Mouse (Mus musculus) forebrain, postnatal 0 days (tissue): Measurements from ENCODE around the gene Stmn3. TPM values are rescaled to one million over a fixed set of nuclear protein-coding genes. Genes with fewer than 3 reads are reported as not detected.

Experiments
- ATAC-seq: fragments of 200-750 bp; cut with Nextera tagmentation; 2 replicates; pipeline ENCODE4 v1.8.0; 2017; ENCODE audit warnings: mild to moderate bottlenecking, moderate library complexity
- DNase-seq: peaks from one replicate; pipeline ENCODE4 v3.0.0-alpha.2; 2015
- H3K27ac ChIP-seq: fragments of 300-500 bp; sonication (generic); 2 replicates; pipeline ENCODE4 v1.5.1; 2014; ENCODE audit warnings: low read depth, mild to moderate bottlenecking, antibody characterized with exemption, low read length, moderate library complexity, mixed read lengths
- H3K27me3 ChIP-seq: fragments of 300-500 bp; sonication (generic); 2 replicates; pipeline ENCODE4 v1.6.1; 2014; ENCODE audit warnings: mild to moderate bottlenecking, low read length, mixed read lengths; ENCODE audit not compliant: insufficient read depth
- H3K36me3 ChIP-seq: fragments of 300-500 bp; sonication (generic); 2 replicates; pipeline ENCODE4 v1.6.1; 2014; ENCODE audit warnings: mild to moderate bottlenecking, moderate library complexity; ENCODE audit not compliant: insufficient read depth
- H3K4me1 ChIP-seq: fragments of 300-500 bp; sonication (generic); 2 replicates; pipeline ENCODE4 v1.6.1; 2014; ENCODE audit warnings: antibody characterized with exemption; ENCODE audit not compliant: insufficient read depth
- H3K4me2 ChIP-seq: fragments of 300-500 bp; sonication (generic); 2 replicates; pipeline ENCODE4 v1.6.1; 2014; ENCODE audit warnings: low read depth, mild to moderate bottlenecking, moderate library complexity
- H3K4me3 ChIP-seq: fragments of 300-500 bp; sonication (generic); 2 replicates; pipeline ENCODE4 v1.5.1; 2014; ENCODE audit warnings: low read depth, low read length, mixed read lengths
- H3K9ac ChIP-seq: fragments of 300-500 bp; sonication (generic); 2 replicates; pipeline ENCODE4 v1.6.1; 2014; ENCODE audit warnings: mild to moderate bottlenecking
- H3K9me3 ChIP-seq: fragments of 300-500 bp; sonication (generic); 2 replicates; pipeline ENCODE4 v1.6.1; 2016; ENCODE audit warnings: low read length
- CTCF ChIP-seq: sonication (generic); IDR thresholded peaks from 2 replicates; pipeline ENCODE4 v1.5.1; 2016; ENCODE audit warnings: antibody characterized with exemption, control low read depth, low read depth
- WGBS: fragments of 180-500 bp; shearing (Covaris S2); extraction: QIAGEN DNeasy Blood & Tissue Kit; methylation state at CpG from one replicate; pipeline ENCODE4 v1.1.7; 2014; 5-methylcytosine and 5-hydroxymethylcytosine counted together
- polyA plus RNA-seq: library from polyadenylated mRNA; unstranded; fragments of >200 nt; fragmentation: Nextera tagmentation; extraction: Ambion mirVana; gene quantifications from 2 replicates; pipeline ENCODE4 v1.2.1, GENCODE M21; 2015
- total RNA-seq: library from RNA; depleted of rRNA; stranded (reverse); fragments of >200 nt; gene quantifications from 2 replicates; pipeline ENCODE4 v1.2.3, GENCODE M21; 2014; rRNA removed

The Stmn3 gene
- total RNA-seq: 1,247 and 1,493 TPM in 2 replicates
- polyA plus RNA-seq: 1,714 and 1,956 TPM in 2 replicates

DNA sequence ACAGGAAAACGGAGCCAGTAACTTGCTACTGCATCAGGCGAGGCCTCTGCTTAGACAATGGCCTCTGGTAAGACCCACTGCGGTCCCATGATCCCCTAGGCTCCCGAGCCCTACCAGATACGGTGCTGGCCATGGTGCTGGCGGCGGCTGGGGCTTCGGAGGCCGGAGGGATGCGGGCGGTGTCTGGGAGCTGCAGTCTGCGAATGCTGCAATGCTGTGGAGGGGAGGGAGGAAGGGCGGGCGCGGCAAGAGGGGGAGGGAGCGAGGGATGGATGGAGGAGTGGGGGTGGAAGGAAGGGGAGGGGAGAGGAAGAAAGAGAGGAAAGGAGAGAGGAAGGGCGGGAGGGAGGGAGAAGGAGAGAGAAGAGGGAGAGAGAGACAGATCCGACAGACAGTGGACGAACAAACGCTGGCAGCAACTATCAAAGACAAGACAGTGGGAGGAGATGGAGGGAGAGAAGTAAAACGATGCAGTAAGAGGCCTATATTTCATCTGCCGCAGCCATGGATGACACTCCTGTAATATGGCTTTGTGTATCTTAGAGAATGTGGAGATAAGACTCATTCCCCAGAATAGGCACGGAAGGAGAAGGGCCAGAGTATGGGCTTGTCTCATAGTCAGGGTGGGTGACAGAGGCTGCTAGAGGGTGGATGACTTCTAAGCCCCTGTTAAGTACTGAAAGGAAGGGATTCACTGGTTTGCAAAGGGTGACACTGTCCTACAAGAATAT is at the start of gene Stmn3:
Gene Stmn3, minus strand, starts transcription at position 421 of the 731 bp plus-strand sequence.
- Histone ChIP-seq H3K4me1 (peaks cover 13% of the 10 kb centered on the region; the same call in 1 of the 2 replicates), H3K9ac (peak within 1 kb of the TSS; percentile 98), H3K4me3 (peak within 1 kb of the TSS; percentile 92), H3K36me3 (0 out of 2 replicates have a peak, but pooled peaks cover 4% of the 10 kb centered on the region), H3K27ac (peak within 1 kb of the TSS; percentile 98), H3K4me2 (peak within 1 kb of the TSS; percentile 90), H3K9me3 (no peaks in the 10 kb centered on the region), H3K27me3 (no peaks in the 10 kb centered on the region)
- WGBS: 2% methylated on average over 23 of the region's 23 CpGs
- ATAC-seq (peak; percentile 94), DNase-seq (peak; percentile 88)
- TF ChIP-seq CTCF: no peak

DNA sequence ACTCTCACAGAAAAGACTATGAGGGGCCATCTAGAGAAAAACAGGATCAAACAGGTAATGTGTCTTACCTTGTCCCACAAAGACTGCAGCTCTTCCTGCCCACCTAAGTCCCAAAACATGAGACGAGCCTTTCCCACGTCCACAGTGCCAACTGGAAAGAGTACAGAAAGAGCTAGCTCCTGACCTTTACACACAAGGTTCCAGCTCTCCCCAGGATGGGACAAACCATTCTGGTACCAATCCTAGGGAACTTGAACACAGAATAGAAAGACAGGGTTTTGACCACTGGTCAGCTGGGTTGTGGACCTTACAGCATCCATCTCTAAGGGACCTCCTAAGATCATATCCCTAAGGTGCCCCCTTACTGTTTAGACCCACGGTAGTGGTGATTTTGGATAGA is 49.6 kb upstream of the Stmn3 start:
- TF ChIP-seq CTCF: no peak
- H3K4me1 ChIP-seq: peaks cover 21% of the 10 kb centered on the region
- no peak for ATAC-seq
- peak overlapping the region; percentile 88; the same call in 1 of the 2 replicates for H3K9ac ChIP-seq
- DNase-seq: no peak
- H3K27me3 ChIP-seq: no peaks in the 10 kb centered on the region
- no peak overlapping the region for H3K27ac ChIP-seq
- H3K36me3 ChIP-seq: peaks cover 36% of the 10 kb centered on the region
- peak overlapping the region; percentile 93 for H3K4me2 ChIP-seq
- H3K9me3 ChIP-seq: no peaks in the 10 kb centered on the region
- H3K4me3 ChIP-seq: peak overlapping the region; percentile 76
- 84% methylated on average over 3 of the region's 3 CpGs for WGBS

DNA sequence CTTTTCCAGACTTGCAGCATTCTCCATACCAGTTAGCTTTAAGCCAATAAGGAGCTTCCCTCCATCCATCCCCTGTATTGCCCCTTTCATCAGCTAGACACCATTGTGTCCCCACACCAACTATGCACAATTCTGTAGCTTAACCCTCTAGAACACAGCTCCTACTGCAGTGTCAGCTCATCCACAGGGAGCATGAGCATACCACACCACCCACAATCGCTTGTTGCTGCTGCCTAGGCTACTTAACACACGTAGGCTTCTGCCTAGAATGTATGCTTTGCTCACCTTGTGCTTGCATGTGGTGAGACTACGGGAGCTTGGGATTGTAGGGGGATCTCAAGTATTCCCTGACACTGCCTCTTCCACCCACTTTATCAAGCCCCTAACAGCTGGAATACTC is 42.5 kb upstream of the Stmn3 start:
- no peak for TF ChIP-seq CTCF
- Histone ChIP-seq H3K4me2 (no peak overlapping the region), H3K27ac (no peak overlapping the region), H3K27me3 (no peaks in the 10 kb centered on the region), H3K9me3 (no peaks in the 10 kb centered on the region), H3K4me3 (no peak overlapping the region), H3K9ac (no peak overlapping the region), H3K36me3 (peaks cover 74% of the 10 kb centered on the region), H3K4me1 (no peaks in the 10 kb centered on the region)
- 87% methylated on average over 3 of the region's 3 CpGs for WGBS
- DNase-seq (no peak), ATAC-seq (no peak)

DNA sequence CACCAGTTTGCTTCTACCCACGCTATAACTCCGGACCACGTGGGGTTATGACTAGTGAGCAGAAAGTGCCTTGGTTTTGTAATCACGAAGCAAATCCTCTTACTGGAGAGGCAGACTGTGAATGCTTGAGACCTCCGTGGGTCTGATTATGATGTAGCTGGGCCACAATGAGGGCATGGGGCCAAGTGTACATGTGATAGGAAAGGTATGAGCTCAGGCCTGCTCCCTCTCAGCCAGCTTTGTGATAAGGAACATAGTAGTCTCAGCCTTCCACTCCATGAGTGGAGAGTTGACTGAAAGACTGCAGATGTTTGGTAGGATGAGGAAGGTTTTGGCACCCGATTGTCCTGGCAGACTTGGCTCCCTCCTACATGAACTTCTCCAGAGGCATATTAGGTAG is 28.5 kb upstream of the Stmn3 start:
- DNase-seq (no peak), ATAC-seq (no peak)
- Histone ChIP-seq H3K9me3 (no peaks in the 10 kb centered on the region), H3K36me3 (peaks cover 58% of the 10 kb centered on the region), H3K27me3 (no peaks in the 10 kb centered on the region), H3K4me3 (no peak overlapping the region), H3K4me2 (no peak overlapping the region), H3K4me1 (no peaks in the 10 kb centered on the region), H3K27ac (no peak overlapping the region), H3K9ac (no peak overlapping the region)
- no peak for TF ChIP-seq CTCF
- WGBS: 94% methylated on average over 6 of the region's 6 CpGs

DNA sequence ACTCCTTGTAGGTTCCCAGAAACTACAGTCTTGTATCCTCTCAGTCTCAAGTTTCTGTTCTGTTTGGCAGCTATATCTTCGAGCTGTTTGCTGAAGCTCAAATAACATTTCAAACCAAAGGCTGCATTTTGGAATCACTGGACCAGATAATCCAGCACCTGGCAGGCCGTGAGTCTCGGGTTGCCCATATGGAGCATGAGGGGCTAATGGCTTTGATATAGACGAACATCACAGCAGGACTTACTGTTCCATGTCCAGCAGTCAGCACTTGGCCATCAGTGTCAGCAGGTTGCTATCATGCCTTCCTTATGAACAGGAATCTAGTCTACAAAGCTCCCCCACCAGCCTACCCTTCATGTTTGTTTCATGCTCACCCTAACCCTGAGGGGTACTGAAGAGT is 26.1 kb upstream of the Stmn3 start:
- no peak overlapping the region for H3K4me2 ChIP-seq
- no peak for ATAC-seq
- no peak for TF ChIP-seq CTCF
- no peak overlapping the region for H3K9ac ChIP-seq
- H3K27ac ChIP-seq: no peak overlapping the region
- no peak overlapping the region for H3K4me3 ChIP-seq
- H3K36me3 ChIP-seq: peaks cover 50% of the 10 kb centered on the region
- H3K9me3 ChIP-seq: no peaks in the 10 kb centered on the region
- H3K4me1 ChIP-seq: no peaks in the 10 kb centered on the region
- 80% methylated on average over 4 of the region's 4 CpGs for WGBS
- H3K27me3 ChIP-seq: no peaks in the 10 kb centered on the region
- DNase-seq: no peak

DNA sequence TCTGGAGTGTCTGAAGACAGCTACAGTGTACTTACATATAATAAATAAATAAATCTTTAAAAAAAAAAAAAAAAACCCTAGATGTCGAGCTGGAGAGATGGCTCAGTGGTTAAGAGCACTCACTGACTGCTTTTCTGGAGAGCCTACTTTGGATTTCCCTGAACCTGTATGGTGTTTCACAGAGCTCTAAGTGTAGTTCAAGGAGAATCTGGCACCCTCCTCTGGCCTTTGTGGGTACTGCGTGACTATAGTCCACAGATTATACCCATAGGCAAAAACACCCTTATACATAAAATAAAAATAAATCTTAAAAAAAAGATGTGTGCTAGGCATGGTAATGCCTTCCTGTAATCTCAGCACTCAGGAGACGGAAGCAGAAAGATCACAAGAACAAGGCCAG is 19.7 kb upstream of the Stmn3 start:
- Histone ChIP-seq H3K9me3 (no peaks in the 10 kb centered on the region), H3K9ac (no peak overlapping the region), H3K4me3 (no peak overlapping the region), H3K27ac (no peak overlapping the region), H3K36me3 (peaks cover 54% of the 10 kb centered on the region), H3K27me3 (no peaks in the 10 kb centered on the region), H3K4me2 (no peak overlapping the region), H3K4me1 (no peaks in the 10 kb centered on the region)
- 56% methylated on average over 3 of the region's 3 CpGs for WGBS
- peak; percentile 91 for ATAC-seq
- DNase-seq: peak; percentile 79
- peak; percentile 77 for TF ChIP-seq CTCF

DNA sequence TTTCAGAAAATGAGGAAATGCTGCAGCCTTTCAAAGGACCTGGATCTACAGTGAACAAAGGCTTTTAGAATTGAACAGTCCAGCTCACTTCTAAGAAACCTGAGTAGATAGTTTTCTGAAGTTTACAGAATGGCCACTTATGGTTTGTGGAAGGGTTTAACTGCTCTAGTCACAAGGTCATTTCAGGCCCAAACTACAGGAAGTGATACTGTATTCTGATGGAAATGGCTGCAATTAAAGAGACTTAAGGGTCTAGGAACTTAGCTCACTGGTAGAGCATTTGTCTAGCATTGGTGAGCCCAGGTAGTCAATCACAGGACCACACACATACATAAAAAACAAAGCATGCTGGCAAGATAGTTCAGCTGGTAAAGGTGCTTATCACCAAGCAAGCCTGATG is 18.2 kb upstream of the Stmn3 start:
- H3K36me3 ChIP-seq: peaks cover 57% of the 10 kb centered on the region
- no peak for TF ChIP-seq CTCF
- H3K27ac ChIP-seq: no peak overlapping the region

More for the DNA sequence above, 18.2 kb upstream of the Stmn3 start:
- no peak overlapping the region for H3K4me2 ChIP-seq
- H3K27me3 ChIP-seq: no peaks in the 10 kb centered on the region
- H3K4me1 ChIP-seq: no peaks in the 10 kb centered on the region
- H3K9ac ChIP-seq: no peak overlapping the region
- H3K4me3 ChIP-seq: no peak overlapping the region
- H3K9me3 ChIP-seq: no peaks in the 10 kb centered on the region
- DNase-seq: no peak
- no peak for ATAC-seq
